Comparison of ENCODE assay signal across 1 mouse cellular context in the genomic region with DNA sequence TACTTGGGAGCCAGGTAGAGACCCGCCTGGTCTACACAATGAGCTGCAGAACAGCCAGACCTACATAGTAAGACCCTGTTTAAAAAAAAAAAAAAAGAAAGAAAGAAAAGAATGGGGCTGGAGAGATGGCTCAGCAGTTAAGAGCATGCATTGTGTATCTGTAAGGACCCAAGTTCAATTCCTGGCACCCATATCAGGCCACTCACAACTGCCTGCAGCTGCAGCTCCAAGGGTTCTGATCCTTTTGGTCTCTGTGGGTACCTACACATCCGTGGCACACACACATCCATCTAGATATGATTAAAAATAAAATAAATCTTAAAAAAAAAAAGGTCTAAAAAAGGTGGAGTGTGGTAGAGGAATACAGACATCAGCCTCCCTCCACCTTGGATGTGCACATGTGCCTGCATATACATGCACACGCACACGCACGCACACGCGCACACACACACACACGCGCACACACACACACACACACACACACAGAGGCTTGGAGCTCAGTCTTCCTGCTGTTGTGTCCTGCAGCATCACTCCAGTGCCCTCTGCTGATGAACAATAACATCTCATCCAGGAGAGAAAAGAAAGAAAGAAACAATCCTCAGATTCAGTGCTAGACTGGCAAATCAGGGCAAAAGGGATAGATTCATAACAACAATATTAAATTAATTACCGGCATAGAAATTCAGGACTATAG.
TF ChIP-seq lines count a peak whose summit lies in the region.

No protein-coding gene starts in this region.

TF ChIP-seq in CH12.LX, 34 proteins besides CTCF, POLR2A, EP300 and RAD21 (continued from another document):
- TF ChIP-seq CHD1 (IDR thresholded peaks at IDR 0.05; ENCODE audit: low read depth, low read length) (no peak), POLR2AphosphoS2 (IDR thresholded peaks at IDR 0.05; ENCODE audit: low read depth, low read length) (no peak), UBTF (IDR thresholded peaks at IDR 0.05; ENCODE audit: low read depth, low read length) (no peak), RCOR1 (conservative IDR thresholded peaks at IDR 0.05; ENCODE audit: low read depth, low read length) (no peak), ETS1 (conservative IDR thresholded peaks at IDR 0.05; ENCODE audit: low read depth, low read length) (peak; percentile 30; the same call in 1 of the 2 replicates), MAZ (IDR thresholded peaks at IDR 0.05; ENCODE audit: low read depth, low read length) (no peak), HCFC1 (IDR thresholded peaks at IDR 0.05; ENCODE audit: low read depth, low read length) (peak; percentile 27; the same call in 1 of the 2 replicates), SMC3 (IDR thresholded peaks at IDR 0.05; ENCODE audit: low read depth, low read length) (peak; percentile 92), GABPA (IDR thresholded peaks at IDR 0.05; ENCODE audit: insufficient replicate concordance, low read depth, low read length) (no peak), JUND (conservative IDR thresholded peaks at IDR 0.05; ENCODE audit: low read depth, low read length) (no peak), USF2 (conservative IDR thresholded peaks at IDR 0.05; ENCODE audit: low read depth, low read length) (no peak), NELFE (IDR thresholded peaks at IDR 0.05; ENCODE audit: low read depth, low read length) (no peak; the same call in 1 of the 2 replicates), ZKSCAN1 (IDR thresholded peaks at IDR 0.05; ENCODE audit: borderline replicate concordance, low read depth, low read length) (no peak), TBP (conservative IDR thresholded peaks at IDR 0.05; ENCODE audit: low read depth, low read length) (no peak), MAX (IDR thresholded peaks at IDR 0.05; ENCODE audit: low read length) (peak; percentile 47; the same call in 1 of the 2 replicates), IRF4 (IDR thresholded peaks at IDR 0.05; ENCODE audit: low read depth, low read length) (peak; percentile 55; the same call in 1 of the 2 replicates), MEF2A (IDR thresholded peaks at IDR 0.05; ENCODE audit: borderline replicate concordance, low read depth, low read length) (peak; percentile 64; the same call in 1 of the 2 replicates), ZMIZ1 (IDR thresholded peaks at IDR 0.05; ENCODE audit: low read depth, low read length) (no peak), ELF1 (IDR thresholded peaks at IDR 0.05; ENCODE audit: low read depth, low read length) (peak; percentile 57; the same call in 1 of the 2 replicates), MYC (IDR thresholded peaks at IDR 0.05; ENCODE audit: low read depth, low read length) (peak; percentile 78), BHLHE40 (IDR thresholded peaks at IDR 0.05; ENCODE audit: low read depth, low read length) (peak; percentile 86), MXI1 (IDR thresholded peaks at IDR 0.05; ENCODE audit: low read depth, low read length) (peak; percentile 64; the same call in 1 of the 2 replicates), USF1 (IDR thresholded peaks at IDR 0.05; ENCODE audit: low read depth, low read length) (no peak), ZC3H11A (IDR thresholded peaks at IDR 0.05; ENCODE audit: low read depth, low read length) (peak; percentile 56), CHD2 (IDR thresholded peaks at IDR 0.05; ENCODE audit: low read length) (no peak), TCF12 (IDR thresholded peaks at IDR 0.05; ENCODE audit: low read depth, low read length) (0 out of 2 replicates have a peak, but pooled peaks have one; percentile 39), KAT2A (IDR thresholded peaks at IDR 0.05; ENCODE audit: insufficient replicate concordance, low read length) (no peak), SIN3A (IDR thresholded peaks at IDR 0.05; ENCODE audit: low read length) (peak; percentile 61), E2F4 (IDR thresholded peaks at IDR 0.05; ENCODE audit: insufficient replicate concordance, low read depth, low read length) (no peak)
TF ChIP-seq in CH12.LX: peak in this region for 15.
